Mouse (Mus musculus): ENCODE measurements around the gene Cts3. TPM values are rescaled to one million over a fixed set of nuclear protein-coding genes. Genes with fewer than 3 reads are reported as not detected.
"Not testable (repeated sequence)": the region's sequence is repeated elsewhere in the genome, so short reads cannot be mapped to it uniquely, and the experiment has no call there.

Gene Cts3
- total RNA-seq (2014; rRNA removed) = not detected in 2 replicates
- not detected in 2 replicates for polyA plus RNA-seq (2015; fragmentation: Nextera tagmentation; extraction: Ambion mirVana)

GRCm38 (mm10) chr13:61570027-61570426 is at the start of gene Cts3:
TSS of gene Cts3 (minus strand) at chr13:61570127.
- no peak within 1 kb of the TSS for H3K9ac ChIP-seq (replicated peaks; ENCODE audit: low read length, poor library complexity, severe bottlenecking)
- H3K27ac ChIP-seq (ENCODE audit: low read depth, low read length) = no peak within 1 kb of the TSS
- H3K4me3 ChIP-seq (ENCODE audit: low read depth, low read length) = no peak within 1 kb of the TSS
- peaks cover 15% of the 10 kb centered on the region; the same call in 1 of the 2 replicates for H3K9me3 ChIP-seq (ENCODE audit: low read length)
- H3K36me3 ChIP-seq (ENCODE audit: insufficient read depth, low read length) = no peaks in the 10 kb centered on the region
- DNase-seq (ENCODE audit: low spot score) = no peak
- no peak within 1 kb of the TSS for H3K4me2 ChIP-seq (ENCODE audit: low read depth, low read length, poor library complexity, severe bottlenecking)
- H3K27me3 ChIP-seq (ENCODE audit: insufficient read depth, low read length) = no peaks in the 10 kb centered on the region
- no peaks in the 10 kb centered on the region for H3K4me1 ChIP-seq (ENCODE audit: insufficient read depth, low read length)
- no peak for TF ChIP-seq CTCF (IDR thresholded peaks at IDR 0.05)
- ATAC-seq (ENCODE audit: low FRiP score) = no peak

GRCm38 (mm10) chr13:61568074-61568473 is 1.9 kb downstream of the Cts3 start, which contains the start of gene Gm49352:
TSS of gene Gm49352 (minus strand) at chr13:61568174.
- H3K4me2 ChIP-seq (ENCODE audit: low read depth, low read length, poor library complexity, severe bottlenecking); H3K27ac ChIP-seq (ENCODE audit: low read depth, low read length); H3K9ac ChIP-seq (replicated peaks; ENCODE audit: low read length, poor library complexity, severe bottlenecking); H3K36me3 ChIP-seq (ENCODE audit: insufficient read depth, low read length); H3K4me1 ChIP-seq (ENCODE audit: insufficient read depth, low read length); DNase-seq (ENCODE audit: low spot score); H3K27me3 ChIP-seq (ENCODE audit: insufficient read depth, low read length); ATAC-seq (ENCODE audit: low FRiP score); H3K4me3 ChIP-seq (ENCODE audit: low read depth, low read length): not testable (repeated sequence)
- WGBS = 35% methylated on average over 1 of the region's 1 CpGs
- peaks cover 18% of the 10 kb centered on the region; the same call in 1 of the 2 replicates for H3K9me3 ChIP-seq (ENCODE audit: low read length)

- no peak within 1 kb of the TSS for H3K4me3 ChIP-seq (ENCODE audit: low read depth, low read length)
- ATAC-seq (ENCODE audit: low FRiP score) = no peak
- H3K9ac ChIP-seq (replicated peaks; ENCODE audit: low read length, poor library complexity, severe bottlenecking) = no peak within 1 kb of the TSS
- H3K27me3 ChIP-seq (ENCODE audit: insufficient read depth, low read length) = no peaks in the 10 kb centered on the region
- H3K4me2 ChIP-seq (ENCODE audit: low read depth, low read length, poor library complexity, severe bottlenecking) = no peak within 1 kb of the TSS
- no peaks in the 10 kb centered on the region for H3K36me3 ChIP-seq (ENCODE audit: insufficient read depth, low read length)
- H3K9me3 ChIP-seq (ENCODE audit: low read length) = peaks cover 27% of the 10 kb centered on the region; the same call in 1 of the 2 replicates
- DNase-seq (ENCODE audit: low spot score) = no peak
- H3K4me1 ChIP-seq (ENCODE audit: insufficient read depth, low read length) = no peaks in the 10 kb centered on the region
- no peak within 1 kb of the TSS for H3K27ac ChIP-seq (ENCODE audit: low read depth, low read length)
- WGBS = 65% methylated on average over 4 of the region's 4 CpGs
- TF ChIP-seq CTCF (IDR thresholded peaks at IDR 0.05) = no peak
Measured at GRCm38 (mm10) chr13:61541631-61542030, 28.3 kb downstream of the Cts3 start, which contains the start of gene Ctsm. TSS of gene Ctsm (minus strand) at chr13:61541839.

Other genes starting within 250 kb of the Cts3 start
- not detected in 2 replicates for gene Cts7, start 211.9 kb downstream of the Cts3 start, total RNA-seq (2014; rRNA removed)
- not detected in 2 replicates for gene Cts7, start 211.9 kb downstream of the Cts3 start, polyA plus RNA-seq (2015; fragmentation: Nextera tagmentation; extraction: Ambion mirVana)
- not detected in 2 replicates for gene Ctsm, start 28.3 kb downstream of the Cts3 start, total RNA-seq (2014; rRNA removed)
- gene Ctsm, start 28.3 kb downstream of the Cts3 start, polyA plus RNA-seq (2015; fragmentation: Nextera tagmentation; extraction: Ambion mirVana) = not detected in 2 replicates
- gene Gm49352, start 2.0 kb downstream of the Cts3 start, total RNA-seq (2014; rRNA removed) = not detected in 2 replicates
- gene Gm49352, start 2.0 kb downstream of the Cts3 start, polyA plus RNA-seq (2015; fragmentation: Nextera tagmentation; extraction: Ambion mirVana) = not detected in 2 replicates